Mouse (Mus musculus) midbrain, embryonic 14.5 days (tissue): ENCODE measurements around the gene Slc30a2. TPM values are rescaled to one million over a fixed set of nuclear protein-coding genes. Genes with fewer than 3 reads are reported as not detected.
"Not testable (repeated sequence)": the region's sequence is repeated elsewhere in the genome, so short reads cannot be mapped to it uniquely, and the experiment has no call there.

Experiments
- ATAC-seq: fragments of 200-750 bp; cut with Nextera tagmentation; 2 replicates; pipeline ENCODE4 v1.8.0; 2017; ENCODE audit warnings: moderate number of reproducible peaks, moderate library complexity; ENCODE audit not compliant: low FRiP score, low TSS enrichment
- DNase-seq: peaks from one replicate; pipeline ENCODE4 v3.0.0-alpha.2; 2015
- H3K27ac ChIP-seq: fragments of 300-500 bp; sonication (generic); replicated peaks from 2 replicates; pipeline ENCODE4 v1.5.1; 2014; ENCODE audit warnings: mild to moderate bottlenecking, low read depth, low read length, moderate library complexity
- H3K27me3 ChIP-seq: fragments of 300-500 bp; sonication (generic); 2 replicates; pipeline ENCODE4 v1.6.1; 2014; ENCODE audit warnings: low read length, control low read depth, mixed read lengths; ENCODE audit not compliant: control insufficient read depth, insufficient read depth
- H3K36me3 ChIP-seq: fragments of 300-500 bp; sonication (generic); 2 replicates; pipeline ENCODE4 v1.6.1; 2014; ENCODE audit warnings: low read length, control low read depth; ENCODE audit not compliant: control insufficient read depth, insufficient read depth
- H3K4me1 ChIP-seq: fragments of 300-500 bp; sonication (generic); 2 replicates; pipeline ENCODE4 v1.6.1; 2014; ENCODE audit warnings: mild to moderate bottlenecking, antibody characterized with exemption, low read length, control low read depth; ENCODE audit not compliant: control insufficient read depth, insufficient read depth
- H3K4me2 ChIP-seq: fragments of 300-500 bp; sonication (generic); 2 replicates; pipeline ENCODE4 v1.6.1; 2014; ENCODE audit warnings: mild to moderate bottlenecking, low read length, moderate library complexity
- H3K4me3 ChIP-seq: fragments of 300-500 bp; sonication (generic); replicated peaks from 2 replicates; pipeline ENCODE4 v1.5.1; 2014; ENCODE audit warnings: low read depth, low read length
- H3K9ac ChIP-seq: fragments of 300-500 bp; sonication (generic); replicated peaks from 2 replicates; pipeline ENCODE4 v1.6.1; 2014; ENCODE audit warnings: mild to moderate bottlenecking, low read length, moderate library complexity
- H3K9me3 ChIP-seq: fragments of 300-500 bp; sonication (generic); 2 replicates; pipeline ENCODE4 v1.6.1; 2016; ENCODE audit warnings: low read length, control low read depth, mixed read lengths; ENCODE audit not compliant: control insufficient read depth
- WGBS: fragments of 180-500 bp; shearing (Covaris S2); extraction: QIAGEN DNeasy Blood & Tissue Kit; methylation state at CpG from one replicate; pipeline ENCODE4 v1.1.7; 2014; 5-methylcytosine and 5-hydroxymethylcytosine counted together
- polyA plus RNA-seq: library from polyadenylated mRNA; unstranded; fragments of >200 nt; fragmentation: Nextera tagmentation; extraction: Ambion mirVana; gene quantifications from 2 replicates; pipeline ENCODE4 v1.2.1, GENCODE M21; 2014

The Slc30a2 gene
- polyA plus RNA-seq, 1 experiment from 2014 or later: not detected

DNA sequence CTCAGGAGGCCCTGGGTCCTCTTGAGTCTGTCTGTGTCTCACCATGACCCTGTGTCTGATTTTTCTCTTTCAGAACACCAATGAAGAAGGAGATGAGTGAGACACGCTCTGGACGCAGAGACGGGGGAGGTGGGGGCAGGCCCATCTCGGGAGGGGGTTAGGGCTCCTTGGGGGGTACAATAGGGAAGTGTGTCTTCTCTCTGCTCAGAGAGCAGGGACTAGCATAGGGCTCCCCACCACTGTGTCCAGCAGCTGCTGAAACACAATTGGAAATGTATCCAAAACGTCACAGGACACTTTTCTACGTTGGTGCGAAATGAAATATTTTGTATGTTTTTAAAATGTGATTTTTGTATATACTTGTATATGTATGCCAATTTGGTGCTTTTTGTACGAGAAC, 14.1 kb upstream of the Slc30a2 start:
- ATAC-seq: no peak
- Histone ChIP-seq H3K27ac (no peak overlapping the region), H3K4me1 (no peaks in the 10 kb centered on the region), H3K27me3 (no peaks in the 10 kb centered on the region), H3K36me3 (no peaks in the 10 kb centered on the region), H3K9ac (no peak overlapping the region), H3K4me2 (no peak overlapping the region), H3K9me3 (no peaks in the 10 kb centered on the region), H3K4me3 (no peak overlapping the region)
- WGBS: 85% methylated on average over 8 of the region's 8 CpGs
- no peak for DNase-seq

- Histone ChIP-seq H3K4me3 (no peak overlapping the region), H3K36me3 (no peaks in the 10 kb centered on the region), H3K27me3 (no peaks in the 10 kb centered on the region), H3K4me1 (no peaks in the 10 kb centered on the region), H3K9me3 (no peaks in the 10 kb centered on the region), H3K9ac (no peak overlapping the region), H3K4me2 (no peak overlapping the region), H3K27ac (no peak overlapping the region)
- ATAC-seq (no peak), DNase-seq (no peak)
- 58% methylated on average over 5 of the region's 5 CpGs for WGBS
Measured at GRCm38 (mm10) chr4:134330281-134330680, 12.7 kb upstream of the Slc30a2 start.

DNA sequence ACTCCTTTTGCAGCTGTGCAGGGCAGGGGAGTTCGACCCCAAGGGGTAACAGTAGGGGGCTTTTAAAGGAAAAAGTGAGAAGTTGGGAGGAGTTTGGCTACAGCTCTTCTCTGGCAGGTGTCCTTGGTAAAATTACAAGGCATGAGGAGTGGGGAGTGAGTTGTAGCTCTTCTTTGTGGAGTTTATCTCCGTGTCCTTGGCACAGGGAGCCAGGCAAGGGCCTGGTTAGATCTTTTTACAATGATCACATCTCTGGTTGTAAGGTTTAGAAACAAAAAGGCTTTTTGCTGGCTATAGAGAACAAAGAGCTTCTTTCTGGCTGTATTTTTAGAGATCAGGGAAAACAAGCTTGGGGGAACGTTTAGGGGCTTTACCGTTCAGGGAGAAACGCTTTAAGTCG, 1.8 kb upstream of the Slc30a2 start:
- not testable (repeated sequence) for H3K4me3 ChIP-seq, H3K36me3 ChIP-seq, H3K9ac ChIP-seq, H3K4me2 ChIP-seq, ATAC-seq, H3K9me3 ChIP-seq, H3K4me1 ChIP-seq, H3K27ac ChIP-seq, DNase-seq
- WGBS: 69% methylated on average over 6 of the region's 6 CpGs
- H3K27me3 ChIP-seq: peaks cover 31% of the 10 kb centered on the region

DNA sequence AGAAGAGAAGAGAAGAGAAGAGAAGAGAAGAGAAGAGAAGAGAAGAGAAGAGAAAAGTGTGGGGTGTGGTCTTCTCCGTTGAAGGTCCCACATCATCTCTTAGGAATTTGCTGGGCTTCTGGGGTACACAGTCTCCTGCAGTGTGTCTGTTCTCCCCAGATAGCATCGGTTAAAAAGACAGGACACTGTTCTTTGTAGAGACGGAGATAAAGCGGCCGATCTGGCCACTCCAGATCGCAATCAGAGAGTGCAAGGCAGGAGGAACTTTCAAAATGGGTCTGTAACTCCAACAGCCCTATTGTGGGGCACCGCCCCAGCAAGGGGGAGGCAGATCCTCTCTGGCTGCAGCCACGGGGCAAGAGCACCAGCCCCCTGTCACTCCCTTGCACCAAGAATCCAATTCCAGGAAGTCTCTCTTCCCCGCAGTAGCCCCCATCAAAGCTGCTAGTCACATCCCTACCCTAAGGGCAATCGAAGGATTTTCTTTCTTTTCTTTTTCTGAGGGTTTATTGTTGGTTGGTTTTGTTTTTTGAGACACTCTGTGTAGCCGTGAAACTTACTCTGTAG, 685 bp upstream of the Slc30a2 start:
- H3K27ac ChIP-seq: no peak overlapping the region
- H3K4me2 ChIP-seq: no peak overlapping the region
- no peak overlapping the region for H3K4me3 ChIP-seq
- WGBS: 46% methylated on average over 11 of the region's 11 CpGs
- H3K27me3 ChIP-seq: peaks cover 31% of the 10 kb centered on the region
- H3K4me1 ChIP-seq: no peaks in the 10 kb centered on the region; the same call in 1 of the 2 replicates
- no peaks in the 10 kb centered on the region for H3K36me3 ChIP-seq
- DNase-seq: no peak
- no peaks in the 10 kb centered on the region for H3K9me3 ChIP-seq
- no peak for ATAC-seq
- H3K9ac ChIP-seq: no peak overlapping the region

DNA sequence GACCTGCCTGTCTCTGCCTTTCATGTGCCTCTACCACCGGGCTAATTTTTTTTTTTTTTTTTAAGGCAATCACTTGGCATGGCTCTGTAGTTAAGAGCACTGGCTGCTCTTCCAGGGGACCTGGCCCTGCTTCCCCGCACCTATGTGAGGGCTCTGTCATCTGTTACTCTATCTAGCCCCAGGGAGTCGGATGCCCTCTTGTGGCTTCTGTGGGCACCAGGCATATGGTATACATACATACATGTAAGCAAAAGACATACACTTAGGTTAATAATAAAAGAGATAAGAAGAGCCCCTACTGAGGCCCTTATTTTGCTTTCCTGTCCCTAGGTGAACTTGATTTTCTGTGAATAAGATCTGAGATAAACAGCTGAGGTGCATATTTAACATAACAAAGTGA, 1.6 kb downstream of the Slc30a2 start:
- no peak for DNase-seq
- H3K27ac ChIP-seq: no peak overlapping the region
- H3K4me2 ChIP-seq: no peak overlapping the region
- WGBS: 48% methylated on average over 3 of the region's 3 CpGs
- no peaks in the 10 kb centered on the region; the same call in 1 of the 2 replicates for H3K4me1 ChIP-seq
- H3K4me3 ChIP-seq: no peak overlapping the region
- H3K9me3 ChIP-seq: no peaks in the 10 kb centered on the region
- no peaks in the 10 kb centered on the region for H3K36me3 ChIP-seq
- no peak overlapping the region for H3K9ac ChIP-seq
- H3K27me3 ChIP-seq: peaks cover 31% of the 10 kb centered on the region
- no peak for ATAC-seq

DNA sequence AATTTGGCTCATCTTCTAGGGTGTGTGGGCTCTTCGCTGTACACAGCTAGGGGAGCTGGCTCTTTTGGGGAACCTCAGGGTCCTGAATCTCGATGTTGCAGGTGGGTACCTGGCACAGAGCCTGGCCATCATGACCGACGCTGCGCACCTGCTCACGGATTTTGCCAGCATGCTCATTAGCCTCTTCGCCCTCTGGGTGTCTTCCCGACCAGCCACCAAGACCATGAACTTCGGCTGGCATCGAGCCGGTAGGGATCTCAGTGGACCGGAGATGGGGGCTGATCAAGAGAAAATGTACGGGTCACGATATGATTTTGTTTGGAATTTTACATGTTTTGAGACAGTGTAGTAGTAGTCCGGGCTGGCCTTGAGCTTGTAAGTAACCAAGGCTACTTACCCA, 2.8 kb downstream of the Slc30a2 start:
- Histone ChIP-seq H3K9me3 (no peaks in the 10 kb centered on the region), H3K4me3 (no peak overlapping the region), H3K27me3 (peaks cover 31% of the 10 kb centered on the region), H3K4me2 (no peak overlapping the region), H3K4me1 (no peaks in the 10 kb centered on the region; the same call in 1 of the 2 replicates), H3K27ac (no peak overlapping the region), H3K9ac (no peak overlapping the region), H3K36me3 (no peaks in the 10 kb centered on the region)
- ATAC-seq (no peak), DNase-seq (no peak)
- 92% methylated on average over 15 of the region's 15 CpGs for WGBS

GRCm38 (mm10) chr4:134348078-134348477, 5.1 kb downstream of the Slc30a2 start:
- H3K4me2 ChIP-seq: no peak overlapping the region
- H3K9ac ChIP-seq: no peak overlapping the region
- H3K27me3 ChIP-seq: peaks cover 19% of the 10 kb centered on the region
- no peaks in the 10 kb centered on the region for H3K36me3 ChIP-seq
- ATAC-seq (no peak), DNase-seq (no peak)
- H3K27ac ChIP-seq: no peak overlapping the region
- no peaks in the 10 kb centered on the region for H3K9me3 ChIP-seq
- WGBS: 71% methylated on average over 11 of the region's 11 CpGs
- no peak overlapping the region for H3K4me3 ChIP-seq
- no peaks in the 10 kb centered on the region; the same call in 1 of the 2 replicates for H3K4me1 ChIP-seq

GRCm38 (mm10) chr4:134348545-134348944, 5.6 kb downstream of the Slc30a2 start:
- H3K27me3 ChIP-seq: peaks cover 15% of the 10 kb centered on the region
- no peak for ATAC-seq

DNA sequence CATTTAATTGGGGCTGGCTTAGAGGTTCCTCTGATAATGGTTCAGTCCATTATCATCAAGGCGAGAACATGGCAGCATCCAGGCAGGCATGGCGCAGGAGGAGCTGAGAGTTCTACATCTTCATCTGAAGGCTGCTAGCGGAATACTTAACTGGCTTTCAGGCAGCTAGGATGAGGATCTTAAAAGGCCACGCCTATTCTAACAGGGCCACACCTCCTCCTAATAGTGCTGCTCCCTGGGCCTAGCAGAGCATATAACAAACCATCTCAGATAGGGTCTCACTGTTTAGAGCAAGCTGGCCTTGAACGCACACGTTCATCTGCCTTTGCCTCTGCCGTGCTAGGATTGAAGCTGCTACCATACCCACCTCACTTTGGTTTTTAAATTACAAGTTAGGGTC, 6.8 kb downstream of the Slc30a2 start:
- Histone ChIP-seq H3K36me3 (no peaks in the 10 kb centered on the region), H3K4me2 (no peak overlapping the region), H3K27me3 (0 out of 2 replicates have a peak, but pooled peaks cover 3% of the 10 kb centered on the region), H3K4me3 (no peak overlapping the region), H3K27ac (no peak overlapping the region), H3K9me3 (no peaks in the 10 kb centered on the region), H3K4me1 (no peaks in the 10 kb centered on the region), H3K9ac (no peak overlapping the region)
- DNase-seq (no peak), ATAC-seq (no peak)
- 83% methylated on average over 7 of the region's 7 CpGs for WGBS

More at GRCm38 (mm10) chr4:134348545-134348944, 5.6 kb downstream of the Slc30a2 start:
- H3K9me3 ChIP-seq: no peaks in the 10 kb centered on the region
- H3K27ac ChIP-seq: no peak overlapping the region
- DNase-seq: no peak
- no peak overlapping the region for H3K9ac ChIP-seq
- H3K4me1 ChIP-seq: no peaks in the 10 kb centered on the region
- no peaks in the 10 kb centered on the region for H3K36me3 ChIP-seq
- 82% methylated on average over 5 of the region's 5 CpGs for WGBS
- no peak overlapping the region for H3K4me3 ChIP-seq
- H3K4me2 ChIP-seq: no peak overlapping the region
